ENCODE assay signal across 27 mouse cellular contexts in genomic region chr7:44966638-44967037, GRCm38 (mm10). TPM values are rescaled to one million over a fixed set of nuclear protein-coding genes. Genes with fewer than 3 reads are reported as not detected.
DNase-seq lines count a peak whose midpoint lies in the region; ATAC-seq and TF ChIP-seq lines count a peak whose summit lies in the region.
"Had no signal": no experiment of that assay in that cellular context is flagged by ENCODE, and none has a peak within 500 bp of the region (broad histone marks: within the 10 kb centered on the region; RNA-seq: fewer than 3 reads in every experiment).

No protein-coding gene starts in this region.

- in situ Hi-C loops in ES-E14 (cut with MboI; ENCODE audit: low sequenced_read_pairs in 2 of 2, unreplicated experiment in 2 of 2) = no loop called here

- H3K9me3 ChIP-seq in hindbrain, embryonic 13.5 days = no peaks in the 10 kb centered on the region
- no peaks in the 10 kb centered on the region for H3K9me3 ChIP-seq in hindbrain, embryonic 10.5 days
- H3K9me3 ChIP-seq in lung, embryonic 14.5 days (ENCODE audit: low read depth, low read length) = no peaks in the 10 kb centered on the region
- no peaks in the 10 kb centered on the region for H3K9me3 ChIP-seq in ES-E14 (ENCODE audit: control insufficient read depth, insufficient read depth, low read depth, low read length)
- no peaks in the 10 kb centered on the region for H3K9me3 ChIP-seq in stomach, postnatal 0 days (ENCODE audit: control insufficient read depth, low read length)
- H3K9me3 ChIP-seq: limb, embryonic 13.5 days; liver, embryonic 15.5 days; megakaryocyte, embryonic 14.5 days; midbrain, embryonic 13.5 days; neural tube, embryonic 13.5 days had no signal

- 0 out of 2 replicates have a peak, but pooled peaks have one; percentile 25 for TF ChIP-seq CTCF in lung, embryonic 14.5 days (IDR thresholded peaks at IDR 0.05; ENCODE audit: low read depth)
- TF ChIP-seq CTCF in lung, adult 2 months (IDR thresholded peaks at IDR 0.05; ENCODE audit: insufficient read depth, low read length) = no peak
- TF ChIP-seq CTCF in stomach, postnatal 0 days (IDR thresholded peaks at IDR 0.05; ENCODE audit: low read depth) = peak; percentile 54

- TF ChIP-seq POLR2A in lung, adult 2 months (IDR thresholded peaks at IDR 0.05; ENCODE audit: borderline replicate concordance, extremely low read depth, low read depth, low read length) = no peak

- 0 out of 2 replicates have a peak overlapping the region, but pooled peaks have one; percentile 5 for H3K9ac ChIP-seq in hindbrain, embryonic 13.5 days
- H3K9ac ChIP-seq in lung, embryonic 14.5 days = no peak overlapping the region
- peak overlapping the region; percentile 28; the same call in 1 of the 2 replicates for H3K9ac ChIP-seq in ES-E14 (ENCODE audit: insufficient read depth, low read depth, low read length, poor library complexity, severe bottlenecking)
- H3K9ac ChIP-seq in stomach, postnatal 0 days (ENCODE audit: low read length) = no peak overlapping the region
- H3K9ac ChIP-seq: hindbrain, embryonic 14.5 days; limb, embryonic 13.5 days; liver, embryonic 15.5 days; midbrain, embryonic 13.5 days; neural tube, embryonic 13.5 days had no signal

- DNase-seq in hindbrain, embryonic 10.5 days (ENCODE audit: low spot score) = no peak
- no peak for DNase-seq in lung, embryonic 14.5 days
- DNase-seq in lung, adult 2 months = no peak
- no peak for DNase-seq in ES-E14 (ENCODE audit: low read depth, low spot score)
- peak; percentile 64 for DNase-seq in stomach, postnatal 0 days (ENCODE audit: low spot score)
- no peak for DNase-seq in urinary bladder, postnatal 10 days (ENCODE audit: low spot score)
- DNase-seq: cerebellum, adult 11-12 months; embryo, embryonic 11 days; gastrocnemius, postnatal 36 days; heart, adult 2 months; layer of hippocampus, adult 9-11 months; retina, postnatal 1 day; right cerebral cortex, postnatal 25 days had no signal

- H3K4me1 ChIP-seq in hindbrain, embryonic 13.5 days (replicated peaks) = peaks cover 18% of the 10 kb centered on the region
- H3K4me1 ChIP-seq in hindbrain, embryonic 10.5 days (replicated peaks) = peaks cover 22% of the 10 kb centered on the region
- no peaks in the 10 kb centered on the region for H3K4me1 ChIP-seq in lung, embryonic 14.5 days (ENCODE audit: insufficient read depth)
- 0 out of 2 replicates have a peak, but pooled peaks cover 2% of the 10 kb centered on the region for H3K4me1 ChIP-seq in lung, adult 2 months (ENCODE audit: control insufficient read depth, insufficient read depth, low read length)
- peaks cover 2 to 6% of the 10 kb centered on the region in 2 experiments; a peak in 2 of 4 replicates for H3K4me1 ChIP-seq in ES-E14 (ENCODE audit: control insufficient read depth in 2 of 2, insufficient read depth in 2 of 2, low read length in 2 of 2, poor library complexity in 1 of 2)
- H3K4me1 ChIP-seq in stomach, postnatal 0 days (replicated peaks; ENCODE audit: control insufficient read depth, insufficient read depth) = no peaks in the 10 kb centered on the region; the same call in 1 of the 2 replicates

- H3K27me3 ChIP-seq in hindbrain, embryonic 13.5 days = no peaks in the 10 kb centered on the region
- H3K27me3 ChIP-seq in hindbrain, embryonic 10.5 days (ENCODE audit: insufficient read depth, poor library complexity, severe bottlenecking) = no peaks in the 10 kb centered on the region
- H3K27me3 ChIP-seq in lung, embryonic 14.5 days (ENCODE audit: insufficient read depth, low read length) = no peaks in the 10 kb centered on the region
- H3K27me3 ChIP-seq in stomach, postnatal 0 days (ENCODE audit: control insufficient read depth, insufficient read depth, low read length) = no peaks in the 10 kb centered on the region
- H3K27me3 ChIP-seq: limb, embryonic 13.5 days; midbrain, embryonic 13.5 days; neural tube, embryonic 13.5 days had no signal

- no peak for ATAC-seq in hindbrain, embryonic 13.5 days (ENCODE audit: low FRiP score)
- no peak for ATAC-seq in lung, embryonic 14.5 days (ENCODE audit: insufficient read depth)
- ATAC-seq in stomach, postnatal 0 days (ENCODE audit: low FRiP score, low TSS enrichment) = peak; percentile 19; the same call in 1 of the 2 replicates
- ATAC-seq: forebrain, embryonic 14.5 days; inflammation-experienced regulatory T-cells, adult 6 months; midbrain, embryonic 13.5 days had no signal

- 78% methylated on average over 15 of the region's 15 CpGs for WGBS in hindbrain, embryonic 13.5 days
- WGBS in hindbrain, embryonic 10.5 days = 77% methylated on average over 15 of the region's 15 CpGs
- 52% methylated on average over 15 of the region's 15 CpGs for WGBS in lung, embryonic 14.5 days
- WGBS in lung, adult 2 months = 68% methylated on average over 15 of the region's 15 CpGs
- 59% methylated on average over 15 of the region's 15 CpGs for WGBS in stomach, postnatal 0 days

- H3K27ac ChIP-seq in hindbrain, embryonic 13.5 days = no peak overlapping the region
- H3K27ac ChIP-seq in hindbrain, embryonic 10.5 days = no peak overlapping the region
- no peak overlapping the region for H3K27ac ChIP-seq in lung, embryonic 14.5 days (ENCODE audit: low read depth)
- no peak overlapping the region for H3K27ac ChIP-seq in ES-E14 (ENCODE audit: insufficient read depth, low read depth, low read length, poor library complexity, severe bottlenecking)
- H3K27ac ChIP-seq in stomach, postnatal 0 days (replicated peaks) = no peak overlapping the region
- H3K27ac ChIP-seq: heart, adult 2 months; hindbrain, embryonic 14.5 days; limb, embryonic 13.5 days; liver, embryonic 15.5 days; midbrain, embryonic 13.5 days; neural tube, embryonic 13.5 days had no signal

- H3K36me3 ChIP-seq in hindbrain, embryonic 13.5 days = peaks cover 59% of the 10 kb centered on the region
- H3K36me3 ChIP-seq in hindbrain, embryonic 10.5 days = peaks cover 52% of the 10 kb centered on the region
- H3K36me3 ChIP-seq in lung, embryonic 14.5 days (ENCODE audit: insufficient read depth) = peaks cover 19% of the 10 kb centered on the region; the same call in 1 of the 2 replicates
- peaks cover 31% of the 10 kb centered on the region for H3K36me3 ChIP-seq in ES-E14 (ENCODE audit: control insufficient read depth, insufficient read depth, low read length, poor library complexity, severe bottlenecking)
- 0 out of 2 replicates have a peak, but pooled peaks cover 2% of the 10 kb centered on the region for H3K36me3 ChIP-seq in stomach, postnatal 0 days (ENCODE audit: control insufficient read depth, insufficient read depth, low read length)
- H3K36me3 ChIP-seq: liver, embryonic 15.5 days had no signal

- no peak overlapping the region for H3K4me3 ChIP-seq in hindbrain, embryonic 13.5 days
- H3K4me3 ChIP-seq in hindbrain, embryonic 10.5 days = no peak overlapping the region
- H3K4me3 ChIP-seq in lung, embryonic 14.5 days (ENCODE audit: low read depth, low read length) = no peak overlapping the region
- H3K4me3 ChIP-seq in lung, adult 2 months (replicated peaks; ENCODE audit: extremely low read depth, low read depth, low read length) = no peak overlapping the region
- H3K4me3 ChIP-seq in ES-E14 (ENCODE audit: insufficient read depth in 1 of 2, low read depth in 1 of 2, low read length in 2 of 2, poor library complexity in 1 of 2, severe bottlenecking in 1 of 2) = peak overlapping the region; percentile 25 to 40; a peak in 3 of 4 replicates
- H3K4me3 ChIP-seq in stomach, postnatal 0 days (ENCODE audit: low read depth, low read length) = no peak overlapping the region
- H3K4me3 ChIP-seq: heart, adult 2 months; limb, embryonic 13.5 days; liver, embryonic 15.5 days; megakaryocyte, embryonic 14.5 days; midbrain, embryonic 13.5 days; neural tube, embryonic 13.5 days had no signal

- H3K4me2 ChIP-seq in hindbrain, embryonic 13.5 days = no peak overlapping the region
- H3K4me2 ChIP-seq in lung, embryonic 14.5 days = no peak overlapping the region
- no peak overlapping the region for H3K4me2 ChIP-seq in stomach, postnatal 0 days (replicated peaks; ENCODE audit: low read depth)
- H3K4me2 ChIP-seq: hindbrain, embryonic 14.5 days; limb, embryonic 13.5 days; liver, embryonic 15.5 days; midbrain, embryonic 13.5 days; neural tube, embryonic 13.5 days had no signal

- TF ChIP-seq EP300 in stomach, postnatal 0 days (optimal IDR thresholded peaks at IDR 0.05) = no peak

RNA-seq across cellular contexts. Expression of gene Cpt1c, which starts 8.0 kb away (rescaled TPM):
- 52.2 and 56.3 TPM in 2 replicates for polyA plus RNA-seq in hindbrain, embryonic 13.5 days (2015; fragmentation: Nextera tagmentation; extraction: Ambion mirVana)
- 22.4 and 26.8 TPM in 2 replicates for polyA plus RNA-seq in hindbrain, embryonic 10.5 days (2016; fragmentation: Nextera tagmentation; extraction: Ambion mirVana)
- polyA plus RNA-seq in lung, embryonic 14.5 days (2014; fragmentation: Nextera tagmentation; extraction: Ambion mirVana) = 14.9 and 15.5 TPM in 2 replicates
- polyA plus RNA-seq in lung, adult 2 months (2012; rRNA removed) = 20.7 and 21.0 TPM in 2 replicates
- 60.3 and 123 TPM in 2 replicates for total RNA-seq in ES-E14 (2012; rRNA removed)
- polyA plus RNA-seq in stomach, postnatal 0 days (2015; fragmentation: Nextera tagmentation; extraction: Ambion mirVana) = 5.6 and 7.3 TPM in 2 replicates

RNA-seq across cellular contexts. Expression of gene Prmt1, which starts 19.7 kb away (rescaled TPM):
- 681 and 687 TPM in 2 replicates for polyA plus RNA-seq in hindbrain, embryonic 13.5 days (2015; fragmentation: Nextera tagmentation; extraction: Ambion mirVana)
- 843 and 861 TPM in 2 replicates for polyA plus RNA-seq in hindbrain, embryonic 10.5 days (2016; fragmentation: Nextera tagmentation; extraction: Ambion mirVana)
- polyA plus RNA-seq in lung, embryonic 14.5 days (2014; fragmentation: Nextera tagmentation; extraction: Ambion mirVana) = 228 and 238 TPM in 2 replicates
- 71.0 and 97.7 TPM in 2 replicates for polyA plus RNA-seq in lung, adult 2 months (2012; rRNA removed)
- total RNA-seq in ES-E14 (2012; rRNA removed) = 413 and 429 TPM in 2 replicates
- polyA plus RNA-seq in stomach, postnatal 0 days (2015; fragmentation: Nextera tagmentation; extraction: Ambion mirVana) = 181 and 185 TPM in 2 replicates

RNA-seq across cellular contexts. Expression of gene Tsks, which starts 23.6 kb away (rescaled TPM):
- 0.17 TPM in 1 of 2 replicates, not detected in the other for polyA plus RNA-seq in hindbrain, embryonic 13.5 days (2015; fragmentation: Nextera tagmentation; extraction: Ambion mirVana)
- polyA plus RNA-seq in hindbrain, embryonic 10.5 days (2016; fragmentation: Nextera tagmentation; extraction: Ambion mirVana) = 0.08 TPM in 1 of 2 replicates, not detected in the other
- 0.11 and 0.14 TPM in 2 replicates for polyA plus RNA-seq in lung, embryonic 14.5 days (2014; fragmentation: Nextera tagmentation; extraction: Ambion mirVana)
- 0.16 TPM in 1 of 2 replicates, not detected in the other for polyA plus RNA-seq in lung, adult 2 months (2012; rRNA removed)
- total RNA-seq in ES-E14 (2012; rRNA removed) = 0.49 and 0.85 TPM in 2 replicates
- polyA plus RNA-seq in stomach, postnatal 0 days (2015; fragmentation: Nextera tagmentation; extraction: Ambion mirVana) = 0.08 TPM in 1 of 2 replicates, not detected in the other
- total RNA-seq: adrenal gland, adult 18-20 months; gastrocnemius, postnatal 36 days; heart, adult 2 months; heart, postnatal 25 days had no signal
- polyA plus RNA-seq: embryonic facial prominence, embryonic 14.5 days; forebrain, embryonic 14.5 days; heart, embryonic 14.5 days; inflammation-experienced regulatory T-cells, adult 6 months; kidney, embryonic 14.5 days; liver, embryonic 15.5 days had no signal

RNA-seq across cellular contexts. Expression of gene Irf3, which starts 30.8 kb away (rescaled TPM):
- polyA plus RNA-seq in hindbrain, embryonic 13.5 days (2015; fragmentation: Nextera tagmentation; extraction: Ambion mirVana) = 66.7 and 68.3 TPM in 2 replicates
- polyA plus RNA-seq in hindbrain, embryonic 10.5 days (2016; fragmentation: Nextera tagmentation; extraction: Ambion mirVana) = 76.7 and 78.1 TPM in 2 replicates
- 78.7 and 83.0 TPM in 2 replicates for polyA plus RNA-seq in lung, embryonic 14.5 days (2014; fragmentation: Nextera tagmentation; extraction: Ambion mirVana)
- 125 and 130 TPM in 2 replicates for polyA plus RNA-seq in lung, adult 2 months (2012; rRNA removed)
- 45.9 and 68.4 TPM in 2 replicates for total RNA-seq in ES-E14 (2012; rRNA removed)
- polyA plus RNA-seq in stomach, postnatal 0 days (2015; fragmentation: Nextera tagmentation; extraction: Ambion mirVana) = 55.7 and 59.8 TPM in 2 replicates

RNA-seq across cellular contexts. Expression of gene Bcl2l12, which starts 31.9 kb away (rescaled TPM):
- 16.2 and 19.7 TPM in 2 replicates for polyA plus RNA-seq in hindbrain, embryonic 13.5 days (2015; fragmentation: Nextera tagmentation; extraction: Ambion mirVana)
- 69.6 and 73.9 TPM in 2 replicates for polyA plus RNA-seq in hindbrain, embryonic 10.5 days (2016; fragmentation: Nextera tagmentation; extraction: Ambion mirVana)
- 69.9 and 76.9 TPM in 2 replicates for polyA plus RNA-seq in lung, embryonic 14.5 days (2014; fragmentation: Nextera tagmentation; extraction: Ambion mirVana)
- 37.1 and 38.3 TPM in 2 replicates for polyA plus RNA-seq in lung, adult 2 months (2012; rRNA removed)
- total RNA-seq in ES-E14 (2012; rRNA removed) = 11.9 and 13.0 TPM in 2 replicates
- 23.0 and 23.4 TPM in 2 replicates for polyA plus RNA-seq in stomach, postnatal 0 days (2015; fragmentation: Nextera tagmentation; extraction: Ambion mirVana)

Comparison
In these comparisons a context has a peak if more than half of its experiments do, and no peak if none do; other contexts are left out.
1. H3K4me3 ChIP-seq: peak in ES-E14 (2 of 2); none in hindbrain, embryonic 13.5 days (single experiment), hindbrain, embryonic 10.5 days (single experiment), lung, embryonic 14.5 days (single experiment), lung, adult 2 months (single experiment) and stomach, postnatal 0 days (single experiment).
2. H3K9ac ChIP-seq: peak in hindbrain, embryonic 13.5 days (single experiment) and ES-E14 (single experiment); none in lung, embryonic 14.5 days (single experiment) and stomach, postnatal 0 days (single experiment).